Mouse (Mus musculus) cortical plate, adult 2 months (tissue): Measurements from ENCODE around the gene Gramd1b.

Experiments used
- CTCF ChIP-seq: fragments of 200-500 bp; IDR thresholded peaks from 2 replicates; pipeline ENCODE4 v1.5.1; 2011; ENCODE audit warnings: mild to moderate bottlenecking, control low read depth, low read length; ENCODE audit not compliant: insufficient read depth; ENCODE audit errors: extremely low read depth
- POLR2A ChIP-seq: fragments of 200-500 bp; IDR thresholded peaks from 2 replicates; pipeline ENCODE4 v1.6.1; 2011; ENCODE audit warnings: mild to moderate bottlenecking, low read length, control low read depth; ENCODE audit not compliant: insufficient read depth; ENCODE audit errors: extremely low read depth

DNA sequence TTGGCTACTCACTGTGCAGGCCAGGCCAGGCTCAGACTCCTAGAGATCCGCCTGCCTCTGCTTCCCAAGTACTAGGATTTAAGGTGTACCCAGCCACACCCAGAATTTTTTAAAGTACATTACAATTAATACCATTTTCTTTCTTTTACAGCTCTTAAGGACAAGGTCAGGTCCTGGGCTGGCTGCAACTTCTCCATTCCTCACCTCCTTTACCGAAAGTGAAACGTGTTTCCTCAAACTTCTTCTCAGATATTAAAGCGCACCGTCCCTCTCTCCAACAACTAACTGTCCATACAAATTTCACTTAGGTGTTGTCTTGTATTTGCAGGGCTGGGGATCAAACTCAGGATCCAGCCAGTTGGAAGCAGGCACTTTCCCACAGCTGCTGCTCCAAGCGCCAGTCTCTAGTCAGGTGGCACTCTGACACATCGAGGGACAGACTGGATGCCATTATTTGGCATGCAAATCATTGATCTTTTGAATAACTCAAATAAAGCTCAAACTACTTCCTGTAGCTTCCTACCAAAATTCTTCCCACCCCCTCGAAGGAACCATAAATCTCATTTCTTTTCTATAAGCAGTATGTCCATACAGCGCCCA lies 188.0 kb downstream of the Gramd1b start:
- TF ChIP-seq POLR2A (no peak), CTCF (no peak)
